Mouse (Mus musculus) mature B cell (primary cell): ENCODE data around the gene 1700011L22Rik.

ENCODE experiments used
- in situ Hi-C: fragments of 300-500 bp; cut with MboI; formaldehyde crosslinking; loops from 2 replicates; pipeline ENCODE4 v1.14.3; 2019

1700011L22Rik gene

DNA sequence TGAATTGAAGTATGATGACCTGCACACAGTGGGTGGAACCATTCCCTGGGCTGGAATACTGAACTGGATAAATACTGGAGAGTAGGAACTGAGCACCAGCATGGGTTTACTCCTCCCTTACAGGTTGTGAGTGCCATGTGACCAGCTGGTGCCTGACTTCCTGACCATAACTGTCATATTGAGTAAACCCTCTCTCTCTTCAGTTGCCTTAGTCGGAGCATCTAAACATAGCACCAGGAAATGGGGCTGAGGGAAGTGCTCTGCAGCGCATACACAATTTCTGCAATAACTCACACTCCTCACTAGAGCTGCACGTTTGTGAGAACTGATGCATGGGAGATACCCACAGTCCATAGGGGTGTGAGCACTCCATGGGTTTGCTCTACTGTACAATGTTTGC is 9.1 kb downstream of the 1700011L22Rik start:
- in situ Hi-C loops: no loop called here

DNA sequence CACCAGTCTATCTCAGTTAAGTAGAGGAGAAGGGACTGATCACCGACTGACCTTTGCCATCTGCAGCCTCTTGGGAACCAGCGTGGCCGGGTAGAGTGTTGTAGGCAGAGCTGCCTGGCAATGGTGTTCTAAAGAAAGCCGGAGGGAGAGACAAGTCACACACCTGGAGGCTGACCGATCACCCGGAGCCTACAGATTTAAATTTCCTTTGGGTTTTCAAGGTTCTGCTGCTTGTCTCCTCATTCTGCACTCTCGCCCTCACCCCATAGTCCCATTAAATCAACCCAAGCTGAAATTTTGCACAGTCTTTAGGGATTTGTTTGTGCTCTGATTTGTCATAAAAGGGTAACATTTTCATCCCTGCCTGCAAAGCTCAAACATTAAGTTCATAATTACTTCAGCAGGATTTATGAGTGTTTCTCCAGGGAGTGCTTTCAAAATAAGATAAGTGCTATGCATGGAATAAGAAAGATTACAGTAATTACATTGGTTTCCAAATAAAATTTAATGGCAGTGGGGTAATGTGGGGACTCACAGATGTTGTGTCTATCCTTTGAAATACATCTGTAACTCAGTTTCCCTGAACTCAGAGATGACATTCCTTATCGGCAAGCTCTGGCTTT is 19.0 kb downstream of the 1700011L22Rik start:
- in situ Hi-C loops: no loop called here

DNA sequence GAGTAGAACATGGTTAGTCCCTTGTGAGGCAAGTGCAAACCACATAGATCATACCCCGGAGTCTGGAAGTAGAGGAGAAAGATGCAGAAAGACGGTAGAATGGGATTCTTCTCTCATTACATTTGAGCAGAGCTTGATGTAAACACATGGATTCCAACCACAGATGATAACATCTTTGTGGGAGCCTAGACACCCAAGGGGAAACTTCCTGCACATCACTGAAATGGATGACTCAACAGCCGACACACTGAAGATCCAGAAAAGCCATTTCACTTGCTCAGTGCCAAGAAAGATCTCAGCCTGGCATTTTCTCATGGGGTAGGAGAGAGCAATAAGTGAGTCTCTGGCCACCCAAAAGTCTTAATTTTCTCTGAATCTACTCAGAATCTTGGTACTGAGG is 20.5 kb downstream of the 1700011L22Rik start:
- in situ Hi-C loops: no loop called here

DNA sequence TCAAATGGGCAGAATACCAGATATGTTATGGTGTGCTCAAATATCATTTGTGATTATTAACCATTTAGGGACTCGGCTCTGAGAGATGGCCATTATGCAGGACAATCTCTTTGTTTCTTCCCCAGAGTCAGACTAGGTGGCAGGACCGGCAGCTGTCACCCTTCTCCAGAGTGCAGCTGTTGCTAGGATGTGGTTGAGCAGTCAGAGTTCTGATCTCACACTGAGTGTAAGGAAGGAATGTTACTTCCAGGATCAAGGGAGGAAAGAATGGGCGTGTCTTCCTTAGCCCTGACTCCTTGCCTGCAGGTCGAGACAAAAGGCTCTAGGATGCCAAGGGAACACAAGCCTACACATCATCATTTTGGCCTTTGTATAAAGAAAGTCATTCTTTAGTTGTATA is 21.2 kb downstream of the 1700011L22Rik start:
- in situ Hi-C loops: no loop called here

DNA sequence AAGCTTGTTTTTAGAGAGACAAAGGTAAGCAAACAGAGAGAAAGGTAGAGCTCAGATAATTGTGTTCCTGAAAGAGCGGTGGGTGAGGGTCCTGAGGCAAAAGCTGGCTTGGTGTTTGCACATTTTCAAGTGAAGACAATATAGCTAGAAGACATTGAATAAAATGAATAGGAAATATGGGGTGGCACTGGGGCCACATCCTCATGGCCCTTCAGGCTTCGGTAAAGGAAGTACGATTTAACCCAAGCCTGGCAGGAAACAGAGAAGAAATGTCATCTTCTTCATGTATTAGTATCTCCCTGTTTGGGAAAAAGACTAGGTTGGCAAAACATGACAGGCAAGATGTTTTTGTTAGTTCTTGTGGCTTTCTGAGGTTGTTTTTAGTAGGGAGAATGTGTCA is 22.3 kb downstream of the 1700011L22Rik start:
- in situ Hi-C loops: no loop called here

DNA sequence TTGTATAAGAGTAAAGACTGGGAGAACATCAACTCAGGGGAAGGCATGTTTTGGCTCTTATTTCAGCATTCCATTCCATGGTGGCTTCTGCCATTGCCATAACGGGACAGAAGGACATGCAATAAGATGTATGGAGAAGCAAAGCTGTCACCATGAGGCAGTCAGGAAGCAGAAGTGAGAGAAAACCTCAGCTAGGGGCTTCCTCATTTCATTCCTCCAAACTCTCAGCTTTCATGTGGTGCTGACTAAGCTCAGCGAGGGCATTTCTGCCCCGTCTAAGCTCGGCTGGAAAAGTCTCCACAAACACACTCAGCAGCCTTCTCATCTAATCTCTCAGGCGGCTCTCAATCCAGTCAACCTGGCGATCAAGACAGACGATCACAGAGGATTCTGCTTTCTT is 22.8 kb downstream of the 1700011L22Rik start:
- in situ Hi-C loops: no loop called here

DNA sequence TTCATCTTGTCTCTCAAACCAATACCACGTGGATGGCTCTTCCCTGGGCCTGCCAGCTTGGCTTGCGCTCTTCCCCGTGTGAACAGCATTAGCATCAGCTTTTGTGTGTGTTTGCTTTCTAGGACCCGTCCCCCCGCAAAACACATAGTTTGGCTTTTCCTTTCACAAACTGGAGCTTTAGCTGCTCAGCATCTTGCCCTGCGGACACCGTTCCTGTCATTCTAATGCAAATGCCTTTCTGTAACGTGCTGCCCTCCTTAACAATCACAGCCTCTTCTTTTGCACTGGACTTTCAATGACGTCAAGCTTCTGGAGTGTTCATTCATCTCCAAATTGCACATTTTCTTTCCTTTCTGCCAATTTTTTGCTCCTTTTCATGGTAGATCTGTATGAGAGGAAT is 24.0 kb downstream of the 1700011L22Rik start:
- in situ Hi-C loops: no loop called here

DNA sequence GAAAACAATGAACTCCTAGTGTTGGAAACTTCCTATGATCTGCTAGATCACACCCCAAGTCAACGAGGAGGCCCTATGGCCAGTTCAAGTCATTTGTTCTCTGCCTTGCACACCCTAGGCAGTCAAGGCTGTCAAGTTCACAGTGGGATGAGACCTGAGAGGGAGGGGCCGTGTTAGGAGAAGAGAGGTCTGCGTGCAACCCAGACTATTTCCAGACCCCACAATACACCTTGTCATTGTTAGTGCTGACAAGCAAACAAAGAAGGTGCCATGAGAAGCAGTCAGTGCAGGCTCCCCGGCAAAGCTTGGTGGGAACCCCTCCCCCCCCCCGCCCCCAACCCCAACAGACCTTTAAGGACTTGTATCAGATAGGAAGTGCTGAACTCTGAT is 25.6 kb downstream of the 1700011L22Rik start:
- in situ Hi-C loops: no loop called here

DNA sequence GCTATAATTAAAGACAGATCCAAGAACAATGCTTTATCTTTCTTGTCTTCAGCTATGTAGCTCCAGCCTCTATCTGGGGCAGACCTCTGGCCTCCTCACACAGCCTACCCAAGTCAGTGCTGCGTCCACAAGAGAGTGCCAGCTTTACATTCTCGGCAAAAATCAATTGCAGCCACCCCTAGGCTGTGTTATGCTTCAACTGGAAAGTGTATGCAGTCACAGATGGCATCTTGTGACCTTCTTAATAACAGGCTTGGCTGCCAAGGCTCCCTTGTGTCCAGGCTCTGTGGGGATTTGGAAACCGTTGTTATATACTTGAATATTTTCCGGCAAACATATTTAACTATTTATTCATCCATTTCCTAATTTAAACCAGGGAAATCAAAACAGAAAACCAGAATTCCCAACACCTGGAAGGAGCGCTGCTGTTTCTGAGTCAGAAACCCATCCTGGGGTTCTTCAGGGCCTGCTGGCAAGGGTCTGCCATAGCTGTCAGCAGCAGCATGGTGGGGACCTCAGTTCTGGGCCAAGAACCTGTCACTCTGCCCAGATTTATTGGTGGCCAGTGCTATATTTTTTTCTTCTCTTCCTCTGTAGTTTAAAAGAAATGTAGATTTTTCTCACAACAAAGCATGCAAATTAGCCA is 26.1 kb downstream of the 1700011L22Rik start:
- in situ Hi-C loops: no loop called here

DNA sequence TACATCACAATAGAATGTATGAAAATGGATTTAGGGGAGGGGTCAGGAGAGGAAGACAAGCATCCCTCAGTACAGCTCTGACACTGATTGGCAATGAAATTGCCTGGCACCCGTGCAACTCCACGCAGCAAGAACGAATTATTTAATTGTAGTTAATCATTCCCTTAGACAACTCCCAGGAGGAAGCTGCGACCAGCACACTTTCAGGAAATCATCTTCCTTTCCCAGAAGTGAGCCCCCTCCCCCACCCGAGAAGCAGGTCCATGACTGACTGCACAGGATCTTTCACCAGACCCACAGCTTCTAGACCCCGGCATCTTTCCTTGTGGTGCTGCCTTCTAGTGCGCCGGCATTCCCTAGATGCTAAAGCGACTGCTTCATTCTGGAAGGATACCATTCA is 36.7 kb downstream of the 1700011L22Rik start:
- in situ Hi-C loops: no loop called here

DNA sequence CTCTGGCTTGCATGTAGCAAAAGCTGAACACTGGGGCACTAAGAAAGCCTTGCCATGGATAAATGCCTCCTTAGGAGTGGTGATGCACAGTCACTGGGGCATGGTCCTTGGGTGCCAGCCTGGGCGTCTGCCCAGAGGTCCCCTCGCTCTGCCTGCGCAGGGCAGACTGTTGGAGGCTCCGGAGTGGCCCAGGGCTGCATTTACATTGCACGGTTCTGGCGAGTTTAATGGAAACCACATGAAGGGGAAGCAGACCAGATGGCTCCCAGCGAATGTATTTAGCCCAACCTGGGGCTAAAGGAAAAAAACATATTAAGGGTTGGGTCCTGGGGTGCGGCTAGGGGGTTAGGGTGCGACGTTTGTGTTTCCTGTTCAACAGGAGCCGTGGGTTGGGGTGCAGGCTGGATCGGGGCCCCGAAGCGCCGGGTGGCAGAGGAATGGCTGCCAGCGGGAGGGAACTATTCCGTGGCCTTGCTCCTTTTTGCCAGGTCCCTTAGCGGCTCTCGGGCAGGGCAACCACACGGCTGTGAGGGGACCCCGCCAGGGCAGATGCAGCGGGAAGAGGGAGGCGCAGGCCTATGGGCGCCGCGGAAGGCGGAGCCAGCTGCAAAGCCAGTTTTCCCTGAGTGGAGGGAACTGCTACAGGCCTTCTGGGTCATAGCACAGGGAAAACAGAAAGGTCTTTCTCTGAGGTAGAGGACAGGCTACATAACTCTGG is 38.6 kb downstream of the 1700011L22Rik start:
- in situ Hi-C loops: no loop called here

DNA sequence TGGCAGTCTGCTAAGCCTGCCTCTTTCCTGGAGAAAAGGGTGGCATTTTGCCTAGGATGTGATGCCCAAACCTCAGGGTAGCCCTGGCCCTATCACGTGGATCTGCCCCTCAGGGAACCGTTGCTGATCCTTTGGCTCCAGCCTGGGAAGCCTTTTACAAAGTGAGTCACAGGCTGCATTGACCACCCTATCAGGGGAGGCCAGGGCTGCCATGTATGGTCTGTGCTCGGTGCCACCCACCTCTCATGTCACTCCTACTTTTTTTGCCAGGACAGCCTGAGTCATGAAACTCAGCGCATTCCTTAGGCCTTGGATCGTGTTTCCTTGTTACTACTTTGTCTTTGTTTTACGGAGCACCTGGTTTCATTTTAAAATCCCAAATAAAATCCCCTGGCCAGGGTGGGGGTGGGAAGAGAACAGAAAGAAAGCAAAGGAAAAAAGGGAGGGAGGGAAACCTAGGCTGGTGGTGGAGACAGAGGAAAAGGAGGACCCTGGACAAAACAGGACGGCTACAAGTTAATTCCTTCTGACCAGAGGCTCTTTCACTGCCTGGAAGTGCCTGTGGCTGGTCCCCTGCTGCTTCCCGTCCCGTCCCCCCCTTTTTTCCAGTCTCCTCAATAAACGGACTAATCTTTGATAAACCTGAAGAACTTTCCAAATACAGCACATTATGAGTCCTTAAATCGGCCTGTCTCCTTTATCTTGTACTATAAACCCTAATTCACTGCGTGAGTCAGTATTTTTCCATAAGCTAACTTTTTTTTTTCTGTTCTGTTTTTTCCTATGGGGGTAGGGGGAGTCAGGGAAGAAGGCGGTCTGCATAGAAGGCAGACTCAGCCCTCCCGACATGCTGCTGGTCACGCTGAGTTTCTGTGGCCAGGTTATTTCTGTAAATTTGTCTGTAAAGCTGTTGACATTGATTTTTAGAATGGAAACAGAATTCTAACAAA is 39.4 kb downstream of the 1700011L22Rik start:
- in situ Hi-C loops: no loop called here

DNA sequence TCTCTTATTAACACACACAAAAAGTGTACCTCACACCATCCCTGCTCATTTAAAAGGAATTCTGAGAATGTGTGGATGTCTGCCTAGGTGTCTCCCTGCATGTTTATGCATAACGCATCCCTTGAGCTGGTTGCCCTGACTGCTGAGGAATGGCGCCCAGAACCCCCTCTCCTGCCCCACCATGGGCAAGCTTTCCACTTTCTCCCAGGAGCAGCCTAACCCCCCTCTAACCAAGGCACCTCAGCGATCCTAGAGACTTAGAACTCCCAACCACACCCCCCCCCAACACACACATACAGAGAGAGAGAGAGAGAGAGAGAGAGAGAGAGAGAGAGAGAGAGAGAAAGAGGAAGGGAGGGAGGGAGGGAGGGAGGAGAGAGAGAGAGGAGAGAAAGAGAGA is 40.2 kb downstream of the 1700011L22Rik start:
- in situ Hi-C loops: no loop called here

DNA sequence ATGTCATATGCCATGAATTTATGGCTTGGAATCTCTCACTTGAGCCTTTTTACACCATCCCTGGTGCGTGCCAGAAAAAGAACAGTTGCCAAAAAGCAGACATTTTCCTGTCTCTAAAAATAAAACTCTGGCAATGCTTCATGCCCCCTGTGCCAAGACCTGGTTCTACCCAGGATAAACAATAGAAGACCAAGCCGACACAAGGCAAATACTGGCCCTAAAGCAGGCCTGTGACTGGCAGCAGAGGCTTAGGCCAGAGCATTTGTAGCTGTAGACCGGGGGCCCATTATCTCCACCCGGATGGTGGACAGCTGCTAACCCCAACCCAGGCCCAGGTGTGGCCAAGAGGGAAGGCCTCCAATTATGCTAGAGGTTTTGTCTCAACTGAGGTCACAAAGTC is 41.5 kb downstream of the 1700011L22Rik start:
- in situ Hi-C loops: no loop called here

DNA sequence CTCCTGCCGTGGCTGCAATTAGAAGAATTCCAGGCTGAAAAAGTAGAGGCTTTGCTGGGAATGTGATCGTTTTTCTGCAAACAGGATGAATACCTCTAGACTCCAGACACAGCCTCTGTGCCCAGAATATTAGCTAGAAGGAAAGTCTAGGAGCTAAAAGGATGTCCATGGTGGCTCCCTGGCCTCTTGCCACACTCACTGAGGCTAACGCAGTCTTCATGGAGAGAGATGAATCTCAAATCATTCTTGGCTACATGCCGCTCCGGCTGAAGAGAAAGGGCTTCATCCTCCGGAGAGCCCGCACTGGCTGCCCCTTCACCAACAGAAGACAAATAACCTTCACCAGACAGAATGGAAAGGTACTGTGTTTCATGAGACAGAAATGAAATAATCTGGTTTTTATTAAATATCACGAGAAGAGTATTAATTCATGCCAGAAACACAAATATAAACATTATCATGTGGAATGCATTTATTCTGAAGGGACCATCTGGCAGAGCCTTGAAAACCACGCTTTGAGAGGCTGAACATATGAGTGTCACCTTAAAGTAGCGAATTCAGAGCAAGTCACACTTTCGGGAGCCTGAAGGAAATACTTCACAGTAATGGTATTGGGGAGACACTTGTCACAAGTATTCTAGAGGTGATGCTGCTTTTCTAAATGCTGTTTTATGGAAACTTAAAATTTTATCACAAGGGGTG is 46.8 kb downstream of the 1700011L22Rik start:
- in situ Hi-C loops: no loop called here

DNA sequence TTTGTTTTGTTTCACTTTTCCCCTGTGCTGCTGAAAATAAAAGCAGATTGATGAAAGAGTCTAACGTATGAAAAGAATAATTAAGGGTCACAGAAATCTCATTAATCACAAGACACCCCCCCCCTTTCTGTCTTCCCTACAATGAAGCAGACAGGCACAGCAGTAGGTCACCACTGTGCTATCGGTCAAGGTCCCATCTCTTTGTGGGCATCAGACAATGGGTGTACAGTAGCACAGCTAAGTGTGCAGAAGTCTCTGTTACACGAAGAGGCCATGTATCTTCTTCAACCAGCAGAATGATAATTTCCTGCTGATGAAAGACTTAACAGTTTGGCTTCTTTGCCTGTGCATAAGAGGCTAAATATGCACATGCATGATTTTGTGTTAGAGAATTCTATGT is 49.7 kb downstream of the 1700011L22Rik start:
- in situ Hi-C loops: no loop called here

DNA sequence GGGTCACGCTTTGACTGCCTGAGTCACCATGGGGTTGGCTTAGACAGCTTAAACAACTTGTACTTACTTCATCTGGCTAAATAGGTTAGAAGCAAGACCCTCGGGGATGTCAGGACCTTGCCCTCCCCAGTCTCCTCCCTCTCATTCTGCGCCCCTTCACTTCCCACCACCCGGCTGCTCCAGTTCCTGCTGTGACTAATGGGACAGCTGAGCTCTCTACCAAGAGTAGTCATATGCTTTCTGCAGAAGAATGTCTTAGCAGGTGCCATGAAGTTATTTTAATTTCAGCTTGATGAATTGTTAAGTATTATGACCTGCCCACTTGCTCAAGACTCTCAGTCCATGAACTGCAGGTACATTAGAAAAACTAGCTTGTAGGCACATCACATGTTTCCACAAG is 51.9 kb downstream of the 1700011L22Rik start:
- in situ Hi-C loops: no loop called here

DNA sequence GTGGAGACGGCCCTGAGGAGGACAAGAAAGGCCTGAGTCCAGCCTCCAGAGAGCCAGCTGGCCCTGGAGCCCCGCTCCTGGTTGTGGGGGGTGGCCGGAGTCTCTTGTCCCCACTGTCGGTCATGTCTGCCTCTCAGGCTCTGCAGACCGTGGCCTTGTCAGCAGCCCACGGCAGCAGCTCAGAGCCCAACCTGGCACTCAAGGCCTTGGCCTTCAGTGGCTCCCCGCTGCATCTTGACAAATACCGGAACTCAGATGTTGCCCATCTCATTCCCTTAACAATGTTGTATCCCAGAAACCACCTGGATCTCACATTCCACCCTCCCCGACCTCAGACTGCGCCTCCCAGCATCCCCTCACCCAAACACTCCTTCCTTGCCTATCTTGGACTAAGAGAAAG is 58.3 kb downstream of the 1700011L22Rik start:
- in situ Hi-C loops: no loop called here

DNA sequence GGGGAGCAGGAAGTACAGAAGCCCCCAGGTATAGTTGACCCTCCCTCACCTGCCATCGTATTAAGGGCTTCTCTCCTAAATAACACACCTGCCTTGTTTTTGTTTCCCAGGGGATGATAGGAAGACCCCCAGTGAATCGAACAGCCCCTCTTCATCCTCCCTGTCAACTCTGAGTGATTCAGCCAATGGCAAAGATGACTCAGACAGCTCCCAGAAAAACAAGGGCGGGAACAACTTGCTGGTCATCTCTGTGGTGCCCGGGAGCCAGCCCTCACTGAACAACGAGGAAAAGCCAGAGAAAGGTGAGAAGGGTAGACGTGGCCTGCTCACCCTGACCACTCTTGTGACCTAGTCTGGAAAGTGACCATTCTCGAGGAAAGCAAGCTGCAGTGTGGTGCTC is 62.9 kb downstream of the 1700011L22Rik start:
- in situ Hi-C loops: no loop called here

DNA sequence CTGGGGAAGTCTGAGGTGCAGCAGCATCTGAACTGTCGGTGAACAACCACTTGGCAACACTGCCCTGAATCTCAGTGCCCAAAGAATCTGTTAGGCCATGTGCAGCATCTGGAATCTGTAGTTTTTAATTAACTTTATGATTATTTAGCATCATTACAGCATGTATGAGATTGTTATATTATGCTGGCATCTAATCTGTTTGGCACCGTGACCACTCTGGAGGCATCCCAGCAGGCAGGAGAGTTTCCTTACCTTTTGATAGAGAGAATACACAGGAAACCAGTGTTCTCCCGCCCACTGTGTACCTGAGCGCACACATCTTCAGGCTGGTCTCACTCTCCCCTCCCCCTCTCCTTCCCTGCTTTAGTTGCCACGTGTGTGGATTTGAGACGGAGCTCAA is 68.7 kb downstream of the 1700011L22Rik start:
- in situ Hi-C loops: no loop called here

DNA sequence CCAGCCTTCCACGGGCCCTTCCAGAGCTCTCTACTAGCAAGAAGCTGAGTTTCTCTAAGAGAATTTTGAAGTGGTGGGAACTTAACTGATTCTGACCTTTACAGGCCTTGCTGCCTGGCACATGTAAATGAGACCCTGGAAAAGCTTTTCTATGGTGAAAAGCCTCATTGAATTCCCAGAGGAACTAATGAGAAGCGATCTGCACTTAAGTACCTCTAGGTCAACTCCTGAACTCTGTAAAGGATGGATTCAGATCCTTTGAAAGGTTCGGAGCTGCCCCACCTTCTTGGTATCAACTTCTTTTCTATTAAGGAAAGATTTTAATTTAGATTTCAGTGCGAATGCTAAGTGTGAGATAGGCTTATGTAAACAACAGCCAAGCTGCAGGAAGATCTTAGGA is 72.4 kb downstream of the 1700011L22Rik start:
- in situ Hi-C loops: no loop called here

DNA sequence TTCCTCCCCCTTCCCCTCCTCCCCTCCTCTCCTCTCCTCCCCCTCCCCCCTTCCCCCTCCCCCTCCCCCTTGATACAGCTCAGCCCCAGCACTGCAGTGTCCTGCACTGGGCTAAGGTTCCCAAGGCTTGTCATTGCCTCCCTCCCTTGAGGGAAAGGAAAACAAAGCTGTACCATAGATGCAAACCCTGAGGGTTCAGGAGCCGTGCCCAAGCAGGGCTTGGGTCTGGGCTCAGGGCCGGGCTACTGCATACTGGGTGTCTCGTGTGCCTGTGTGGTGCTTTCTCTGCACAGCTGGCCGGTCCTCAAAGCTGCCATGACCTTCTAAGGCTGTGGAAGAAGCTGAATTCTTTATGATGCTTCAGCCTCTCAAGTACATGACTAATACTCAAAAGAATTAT is 74.8 kb downstream of the 1700011L22Rik start:
- in situ Hi-C loops: no loop called here
